Mouse (Mus musculus) neural tube, embryonic 12.5 days (tissue): ENCODE results near the gene Lrrc4b. TPM values are rescaled to one million over a fixed set of nuclear protein-coding genes. Genes with fewer than 3 reads are reported as not detected.

Source experiments
- ATAC-seq: fragments of 200-750 bp; cut with Nextera tagmentation; 2 replicates; pipeline ENCODE4 v1.8.0; 2017; ENCODE audit warnings: low read depth, mild to moderate bottlenecking, moderate TSS enrichment, moderate library complexity; ENCODE audit not compliant: low FRiP score
- H3K27ac ChIP-seq: fragments of 300-500 bp; sonication (generic); 2 replicates; pipeline ENCODE4 v1.5.1; 2016
- H3K27me3 ChIP-seq: fragments of 300-500 bp; sonication (generic); replicated peaks from 2 replicates; pipeline ENCODE4 v1.6.1; 2016; ENCODE audit warnings: mild to moderate bottlenecking
- H3K36me3 ChIP-seq: fragments of 300-500 bp; sonication (generic); 2 replicates; pipeline ENCODE4 v1.6.1; 2016; ENCODE audit warnings: mild to moderate bottlenecking
- H3K4me1 ChIP-seq: fragments of 300-500 bp; sonication (generic); 2 replicates; pipeline ENCODE4 v1.6.1; 2016
- H3K4me2 ChIP-seq: fragments of 300-500 bp; sonication (generic); replicated peaks from 2 replicates; pipeline ENCODE4 v1.6.1; 2016; ENCODE audit warnings: mild to moderate bottlenecking
- H3K4me3 ChIP-seq: fragments of 300-500 bp; sonication (generic); 2 replicates; pipeline ENCODE4 v1.5.1; 2016
- H3K9ac ChIP-seq: fragments of 300-500 bp; sonication (generic); 2 replicates; pipeline ENCODE4 v1.6.1; 2016; ENCODE audit warnings: mild to moderate bottlenecking
- H3K9me3 ChIP-seq: fragments of 300-500 bp; sonication (generic); 2 replicates; pipeline ENCODE4 v1.6.1; 2016; ENCODE audit warnings: mild to moderate bottlenecking
- WGBS: fragments of 180-500 bp; shearing (Covaris S2); methylation state at CpG from one replicate; pipeline ENCODE4 v1.1.7; 2016; 5-methylcytosine and 5-hydroxymethylcytosine counted together
- polyA plus RNA-seq: library from polyadenylated mRNA; unstranded; fragments of >200 nt; fragmentation: Nextera tagmentation; extraction: Ambion mirVana; gene quantifications from 2 replicates; pipeline ENCODE4 v1.2.1, GENCODE M21; 2016

The Lrrc4b gene
- polyA plus RNA-seq, 1 experiment from 2014 or later = 10.4 TPM

DNA sequence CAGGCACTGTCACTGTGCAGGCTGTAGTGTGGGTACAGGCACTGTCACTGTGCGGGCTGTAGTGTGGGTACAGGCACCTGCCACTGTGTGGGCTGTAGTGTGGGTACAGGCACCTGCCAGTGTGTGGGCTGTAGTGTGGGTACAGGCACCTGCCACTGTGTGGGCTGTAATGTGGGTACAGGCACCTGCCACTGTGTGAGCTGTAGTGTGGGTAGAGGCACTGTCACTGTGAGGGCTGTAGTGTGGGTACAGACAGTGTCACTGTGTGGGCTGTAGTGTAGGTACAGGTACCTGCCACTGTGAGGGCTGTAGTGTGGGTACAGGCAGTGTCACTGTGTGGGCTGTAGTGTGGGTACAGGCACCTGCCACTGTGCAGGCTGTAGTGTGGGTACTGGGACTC, 55.3 kb downstream of the Lrrc4b start:
- Histone ChIP-seq H3K27me3 (peaks cover 32% of the 10 kb centered on the region), H3K4me1 (peaks cover 3% of the 10 kb centered on the region; the same call in 1 of the 2 replicates), H3K9ac (no peak overlapping the region), H3K9me3 (no peaks in the 10 kb centered on the region), H3K4me2 (no peak overlapping the region), H3K4me3 (no peak overlapping the region), H3K36me3 (peaks cover 7% of the 10 kb centered on the region), H3K27ac (no peak overlapping the region)
- no peak for ATAC-seq
- WGBS = 96% methylated on average over 1 of the region's 1 CpGs

- Histone ChIP-seq H3K27ac (no peak overlapping the region), H3K4me1 (peaks cover 3% of the 10 kb centered on the region; the same call in 1 of the 2 replicates), H3K9ac (no peak overlapping the region), H3K4me2 (no peak overlapping the region), H3K36me3 (peaks cover 11% of the 10 kb centered on the region), H3K9me3 (no peaks in the 10 kb centered on the region), H3K4me3 (no peak overlapping the region), H3K27me3 (peaks cover 23% of the 10 kb centered on the region)
- 34% methylated on average over 5 of the region's 5 CpGs for WGBS
- ATAC-seq = peak; percentile 70
These were observed 56.2 kb downstream of the Lrrc4b start for GRCm38 (mm10) chr7:44484841-44485571.

- Histone ChIP-seq H3K9me3 (no peaks in the 10 kb centered on the region), H3K4me2 (no peak overlapping the region), H3K9ac (no peak overlapping the region), H3K4me3 (no peak overlapping the region), H3K4me1 (peaks cover 3% of the 10 kb centered on the region; the same call in 1 of the 2 replicates), H3K27me3 (peaks cover 17% of the 10 kb centered on the region), H3K36me3 (peaks cover 18% of the 10 kb centered on the region), H3K27ac (no peak overlapping the region)
- WGBS = 77% methylated on average over 7 of the region's 7 CpGs
- ATAC-seq = no peak; the same call in 1 of the 2 replicates
These were observed 56.9 kb downstream of the Lrrc4b start for GRCm38 (mm10) chr7:44485572-44486195.

GRCm38 (mm10) chr7:44486927-44487575, 58.2 kb downstream of the Lrrc4b start:
- Histone ChIP-seq H3K36me3 (peaks cover 31% of the 10 kb centered on the region), H3K4me1 (peaks cover 3% of the 10 kb centered on the region; the same call in 1 of the 2 replicates), H3K27ac (no peak overlapping the region), H3K27me3 (peaks cover 7% of the 10 kb centered on the region), H3K4me3 (no peak overlapping the region), H3K9me3 (no peaks in the 10 kb centered on the region), H3K9ac (no peak overlapping the region), H3K4me2 (no peak overlapping the region)
- WGBS = 68% methylated on average over 13 of the region's 13 CpGs
- ATAC-seq = no peak

- peaks cover 40% of the 10 kb centered on the region for H3K36me3 ChIP-seq
- no peak for ATAC-seq
- H3K4me2 ChIP-seq = no peak overlapping the region
- no peaks in the 10 kb centered on the region for H3K27me3 ChIP-seq
- no peak overlapping the region for H3K4me3 ChIP-seq
- no peaks in the 10 kb centered on the region for H3K9me3 ChIP-seq
- peaks cover 3% of the 10 kb centered on the region; the same call in 1 of the 2 replicates for H3K4me1 ChIP-seq
- H3K9ac ChIP-seq = no peak overlapping the region
- H3K27ac ChIP-seq = no peak overlapping the region
- 91% methylated on average over 7 of the region's 7 CpGs for WGBS
These were observed 59.1 kb downstream of the Lrrc4b start for GRCm38 (mm10) chr7:44487936-44488335.

DNA sequence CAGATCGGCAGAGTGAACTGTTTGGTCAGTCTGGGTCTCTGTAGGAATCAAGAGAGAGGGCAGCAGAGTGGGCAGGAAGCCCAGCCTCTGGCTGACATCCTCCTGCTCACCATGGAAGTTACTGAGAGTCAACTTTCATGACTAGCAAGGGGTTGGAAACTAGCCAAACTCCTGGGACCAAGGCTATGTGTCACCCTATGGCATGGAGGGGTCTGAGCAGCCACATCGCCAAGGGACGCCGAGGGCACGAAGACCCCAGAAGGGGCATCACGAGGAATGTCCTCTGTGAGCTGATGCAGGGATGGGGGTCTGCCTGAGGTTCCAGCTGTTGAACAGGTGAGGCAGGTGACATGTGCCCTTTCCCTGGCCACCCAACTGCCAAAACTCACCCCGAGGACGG, 59.7 kb downstream of the Lrrc4b start:
- H3K4me2 ChIP-seq = no peak overlapping the region
- peaks cover 46% of the 10 kb centered on the region for H3K36me3 ChIP-seq
- ATAC-seq = no peak
- H3K4me1 ChIP-seq = peaks cover 3% of the 10 kb centered on the region; the same call in 1 of the 2 replicates
- H3K27ac ChIP-seq = no peak overlapping the region
- no peaks in the 10 kb centered on the region for H3K27me3 ChIP-seq
- no peak overlapping the region for H3K4me3 ChIP-seq
- 93% methylated on average over 8 of the region's 8 CpGs for WGBS
- no peak overlapping the region for H3K9ac ChIP-seq
- H3K9me3 ChIP-seq = no peaks in the 10 kb centered on the region

DNA sequence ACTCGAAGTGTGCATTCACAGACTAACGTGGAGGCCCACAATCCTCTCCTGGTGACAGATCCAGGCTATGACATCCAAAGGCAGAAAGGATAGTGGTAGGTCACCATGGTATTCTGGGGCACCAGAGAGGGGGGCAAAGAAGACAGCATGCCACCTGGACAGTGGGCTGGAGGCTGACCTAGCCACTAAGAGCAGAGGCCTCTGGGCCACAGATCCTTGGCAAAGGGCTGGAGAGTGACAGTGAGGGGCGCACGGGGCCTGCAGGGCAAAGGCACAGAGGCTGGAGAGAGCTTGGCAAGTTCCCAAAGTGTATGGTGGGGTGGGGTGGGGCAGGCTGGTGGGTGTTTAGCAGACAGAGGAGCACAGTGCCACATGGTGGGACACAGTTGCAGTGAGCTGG, 61.5 kb downstream of the Lrrc4b start:
- 92% methylated on average over 4 of the region's 4 CpGs for WGBS
- H3K9me3 ChIP-seq = no peaks in the 10 kb centered on the region
- H3K36me3 ChIP-seq = peaks cover 46% of the 10 kb centered on the region
- peaks cover 11% of the 10 kb centered on the region for H3K4me1 ChIP-seq
- H3K9ac ChIP-seq = 0 out of 2 replicates have a peak overlapping the region, but pooled peaks have one; percentile 5
- H3K4me2 ChIP-seq = no peak overlapping the region
- no peak overlapping the region for H3K27ac ChIP-seq
- no peak overlapping the region for H3K4me3 ChIP-seq
- no peak for ATAC-seq
- no peaks in the 10 kb centered on the region for H3K27me3 ChIP-seq

DNA sequence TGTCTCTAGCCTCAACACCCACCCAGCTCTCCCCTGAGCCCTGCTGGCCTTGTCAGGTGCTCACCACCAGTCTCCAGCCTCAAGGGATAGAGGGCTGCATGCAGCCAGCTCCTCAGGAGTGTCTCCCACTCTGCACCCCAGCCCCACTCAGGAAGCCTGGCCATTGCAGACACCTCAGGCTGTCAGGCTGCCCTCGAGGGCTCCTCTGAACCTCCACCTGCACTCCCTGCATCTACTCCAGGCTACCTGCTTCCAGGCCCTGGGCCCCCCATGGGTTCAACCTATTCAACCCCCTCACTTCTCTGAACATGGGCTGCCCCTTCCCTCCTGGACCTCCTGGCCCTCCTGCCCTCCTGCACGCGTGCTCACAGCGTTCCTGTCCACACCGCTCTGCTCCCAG, 62.6 kb downstream of the Lrrc4b start:
- Histone ChIP-seq H3K4me3 (no peak overlapping the region), H3K4me2 (no peak overlapping the region), H3K4me1 (peaks cover 17% of the 10 kb centered on the region), H3K27me3 (no peaks in the 10 kb centered on the region), H3K36me3 (peaks cover 46% of the 10 kb centered on the region), H3K27ac (no peak overlapping the region), H3K9ac (0 out of 2 replicates have a peak overlapping the region, but pooled peaks have one; percentile 10), H3K9me3 (no peaks in the 10 kb centered on the region)
- ATAC-seq = no peak
- WGBS = 94% methylated on average over 5 of the region's 5 CpGs

DNA sequence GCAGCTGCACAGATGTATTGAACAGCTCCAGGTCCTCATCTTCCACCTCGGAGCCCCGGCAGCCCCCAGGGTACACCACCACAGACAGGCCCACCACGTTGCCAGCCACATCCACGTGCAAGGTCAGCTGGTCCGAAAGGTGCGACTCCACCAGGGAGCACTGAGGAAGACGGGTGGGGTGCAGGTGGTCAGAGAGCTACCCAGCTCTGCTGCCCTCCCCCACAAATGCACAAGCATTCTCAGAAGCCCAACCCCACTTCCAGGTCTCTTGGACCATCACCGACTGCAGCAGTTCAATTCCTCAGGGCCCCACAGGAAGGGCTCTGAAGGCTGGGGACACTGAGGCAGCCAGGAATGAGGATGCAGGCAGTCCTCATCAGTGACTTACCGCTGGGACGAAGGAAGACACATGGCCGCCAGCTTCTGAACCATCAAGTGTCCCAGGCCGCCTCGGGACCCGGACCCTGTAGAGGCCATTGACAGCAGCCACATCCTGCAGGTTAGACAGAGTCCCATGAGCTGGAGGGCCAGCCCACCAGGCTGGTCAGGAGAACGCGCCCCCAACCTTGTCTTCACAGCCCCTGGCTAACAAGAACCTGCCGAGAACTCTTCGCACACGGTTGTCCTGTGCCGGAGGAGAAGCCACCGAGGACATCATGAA, 63.5 kb downstream of the Lrrc4b start:
- H3K27me3 ChIP-seq = no peaks in the 10 kb centered on the region
- no peak for ATAC-seq
- H3K4me2 ChIP-seq = no peak overlapping the region
- H3K9ac ChIP-seq = no peak overlapping the region
- peaks cover 46% of the 10 kb centered on the region for H3K36me3 ChIP-seq
- 95% methylated on average over 21 of the region's 21 CpGs for WGBS
- no peak overlapping the region for H3K27ac ChIP-seq
- no peaks in the 10 kb centered on the region for H3K9me3 ChIP-seq
- peaks cover 16% of the 10 kb centered on the region for H3K4me1 ChIP-seq
- H3K4me3 ChIP-seq = no peak overlapping the region

DNA sequence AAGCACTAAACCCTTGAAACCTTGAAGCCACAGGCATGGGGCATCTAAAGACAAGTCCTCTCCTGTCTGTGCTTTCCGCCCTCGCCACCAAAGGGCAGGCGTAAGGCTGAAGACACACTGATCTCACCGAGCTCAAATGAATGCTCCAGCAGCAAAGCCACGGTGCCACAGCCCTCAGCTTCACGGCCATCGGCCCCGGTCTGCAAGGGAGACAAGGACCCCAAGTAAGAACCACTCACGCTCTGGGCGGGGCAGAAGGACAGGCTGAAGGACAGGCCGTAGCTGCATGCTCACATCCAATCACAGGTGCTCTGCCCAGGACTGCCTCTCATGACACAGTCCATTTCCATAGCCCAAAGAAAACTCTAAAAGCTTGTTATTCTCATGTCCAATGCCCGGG, 65.9 kb downstream of the Lrrc4b start:
- Histone ChIP-seq H3K9ac (no peak overlapping the region), H3K27me3 (no peaks in the 10 kb centered on the region), H3K4me2 (peak overlapping the region; percentile 85), H3K4me3 (no peak overlapping the region), H3K27ac (no peak overlapping the region), H3K4me1 (peaks cover 18% of the 10 kb centered on the region), H3K9me3 (no peaks in the 10 kb centered on the region), H3K36me3 (peaks cover 38% of the 10 kb centered on the region)
- ATAC-seq = no peak
- 90% methylated on average over 12 of the region's 12 CpGs for WGBS

GRCm38 (mm10) chr7:44495086-44495485, 66.3 kb downstream of the Lrrc4b start:
- no peaks in the 10 kb centered on the region for H3K9me3 ChIP-seq
- 87% methylated on average over 7 of the region's 7 CpGs for WGBS
- peak overlapping the region; percentile 85 for H3K4me2 ChIP-seq
- H3K4me1 ChIP-seq = peaks cover 18% of the 10 kb centered on the region
- 0 out of 2 replicates have a peak, but pooled peaks cover 2% of the 10 kb centered on the region for H3K27me3 ChIP-seq
- ATAC-seq = no peak
- peak overlapping the region; percentile 84 for H3K9ac ChIP-seq
- peaks cover 34% of the 10 kb centered on the region for H3K36me3 ChIP-seq
- H3K4me3 ChIP-seq = no peak overlapping the region
- H3K27ac ChIP-seq = no peak overlapping the region
